Mouse (Mus musculus) ovary, postnatal 10 days (tissue): ENCODE measurements around the gene Klra10.
"Not testable (repeated sequence)": the region's sequence is repeated elsewhere in the genome, so short reads cannot be mapped to it uniquely, and the experiment has no call there.

Experiments
- DNase-seq: peaks from one replicate; pipeline ENCODE4 v3.0.0; 2022; ENCODE audit warnings: low spot score

Gene Klra10

GRCm38 (mm10) chr6:130281828-130282227 lies at the start of gene Klra10:
Gene Klra10 (minus strand): TSS chr6:130281928.
- DNase-seq: not testable (repeated sequence)

DNA sequence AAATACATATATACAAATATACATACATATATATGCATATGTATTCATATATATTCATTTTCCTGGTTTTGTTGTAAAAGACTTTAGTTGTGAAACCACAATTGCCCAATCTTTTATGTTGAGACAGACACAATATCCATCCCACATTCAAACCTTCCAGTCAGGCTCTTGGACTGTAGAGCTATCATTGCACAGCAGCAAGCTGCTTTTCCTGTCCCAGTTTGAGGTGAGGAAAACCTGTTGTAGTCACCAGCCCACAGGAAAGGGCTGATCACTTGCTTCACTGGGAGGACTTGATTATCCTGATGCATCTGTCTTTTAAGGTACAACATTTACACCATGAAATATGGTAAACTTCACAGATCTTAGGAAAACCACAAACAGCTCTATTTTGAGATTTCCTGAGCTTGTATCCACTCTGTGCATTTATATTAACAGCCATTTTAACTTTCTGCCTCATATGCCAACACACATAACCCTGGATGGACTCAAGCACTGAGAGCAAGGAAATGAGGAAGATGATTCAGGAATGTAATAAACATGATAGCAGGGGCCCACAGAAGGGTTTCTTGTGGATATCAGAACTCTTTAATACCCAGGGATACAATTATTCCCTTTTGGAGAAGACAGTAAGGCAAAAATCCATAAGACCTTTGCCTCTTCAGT lies 6.4 kb upstream of the Klra10 start:
- DNase-seq: no peak

GRCm38 (mm10) chr6:130255326-130255725 lies 26.4 kb downstream of the Klra10 start:
- no peak for DNase-seq

GRCm38 (mm10) chr6:130237536-130237935 lies 44.2 kb downstream of the Klra10 start:
- DNase-seq: no peak

DNA sequence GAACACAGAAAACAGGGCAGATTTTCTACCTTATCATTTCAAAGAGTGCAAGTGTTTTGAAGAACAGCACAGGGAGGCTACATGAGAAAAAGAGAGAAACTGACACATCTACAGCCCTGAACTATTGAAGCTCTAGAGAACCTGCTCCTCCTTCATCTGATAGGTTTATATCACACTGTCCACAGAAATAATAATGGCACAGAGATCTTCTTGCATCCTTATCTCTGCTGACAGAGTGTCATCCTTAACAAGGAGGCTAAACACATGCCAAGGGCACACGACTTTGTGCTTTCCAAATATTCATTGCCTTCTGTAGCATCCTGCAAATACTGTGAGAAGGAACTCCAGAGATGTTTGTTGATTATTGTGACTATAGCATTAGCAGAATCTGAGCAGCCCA lies 45.1 kb downstream of the Klra10 start:
- no peak for DNase-seq

DNA sequence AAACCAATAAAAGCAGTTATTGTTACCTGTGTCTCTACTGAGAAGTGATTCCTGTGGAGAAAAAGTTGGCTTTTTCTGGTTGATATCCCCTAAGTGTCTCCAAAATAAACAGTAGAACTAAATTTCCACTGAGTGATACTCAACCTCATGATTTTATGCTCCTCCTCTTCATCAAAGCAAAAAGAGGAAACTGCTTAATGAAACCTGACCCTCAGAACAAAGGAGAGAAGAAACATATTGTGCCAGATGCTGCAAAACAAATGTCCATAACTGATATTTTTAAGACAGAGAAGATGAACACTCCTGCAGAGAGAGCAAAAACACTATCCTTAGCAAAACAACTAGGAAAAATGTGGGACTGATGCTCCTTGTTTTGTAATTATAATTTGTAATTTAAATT lies 48.5 kb downstream of the Klra10 start, which contains the start of gene Klra7:
Klra7 (minus strand) TSS at position 101 of the 400 bp plus-strand sequence.
- DNase-seq: no peak
